ENCODE assay signal across 28 mouse cellular contexts in the genomic region with DNA sequence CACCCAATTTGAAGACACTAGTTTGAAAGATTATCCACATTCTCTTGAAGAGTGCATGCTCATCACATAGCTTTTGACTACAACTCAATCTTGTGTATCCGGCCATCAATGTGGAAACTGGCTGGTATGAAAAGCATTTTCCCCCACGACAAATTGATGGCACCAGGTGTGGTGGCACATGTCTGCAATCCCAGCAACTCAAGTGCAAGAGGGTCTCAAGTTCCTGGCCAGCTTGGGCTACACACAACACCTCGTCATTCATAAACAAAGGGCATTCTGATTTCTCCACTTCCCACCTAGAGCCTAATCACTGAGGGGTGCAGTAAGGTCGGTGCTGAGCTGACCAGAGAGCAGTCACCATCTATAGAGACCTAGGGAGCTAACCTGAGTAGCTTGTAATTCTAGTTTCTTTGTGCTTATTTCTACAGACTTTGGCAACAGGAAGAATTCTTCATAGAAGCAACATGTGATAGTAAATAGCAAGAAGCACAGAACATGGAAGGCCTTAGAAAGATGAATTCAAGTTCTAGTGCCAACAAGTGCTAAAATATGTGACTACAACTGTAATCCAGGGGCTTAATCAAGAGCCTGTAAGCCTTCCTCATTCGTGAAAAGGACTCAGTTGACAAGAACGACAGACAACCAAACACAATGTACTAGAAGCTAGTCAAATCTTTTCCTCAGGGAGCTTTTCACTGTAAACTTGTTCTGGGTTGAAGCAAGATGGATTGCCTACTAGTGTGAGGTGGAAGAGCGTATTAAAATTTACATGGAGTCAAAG. TPM values are rescaled to one million over a fixed set of nuclear protein-coding genes. Genes with fewer than 3 reads are reported as not detected.
DNase-seq lines count a peak whose midpoint lies in the region; ATAC-seq and TF ChIP-seq lines count a peak whose summit lies in the region.
"Had no signal": no experiment of that assay in that cellular context is flagged by ENCODE, and none has a peak within 500 bp of the region (broad histone marks: within the 10 kb centered on the region; RNA-seq: fewer than 3 reads in every experiment).

No protein-coding gene starts in this region.

- DNase-seq in liver, embryonic 11.5 days (ENCODE audit: low spot score) = no peak
- DNase-seq in MEL (ENCODE audit: low read depth, low spot score) = peak; percentile 29
- no peak for DNase-seq in liver, embryonic 14.5 days (ENCODE audit: low read depth in 3 of 3, low spot score in 3 of 3)
- peak; percentile 6 for DNase-seq in mesoderm, embryonic 11.5 days (ENCODE audit: low read depth, low spot score)
- no peak for DNase-seq in layer of hippocampus, postnatal 36 days
- no peak for DNase-seq in layer of hippocampus, postnatal 25 days (ENCODE audit: extremely low spot score in 1 of 2, low spot score in 1 of 2)
- no peak for DNase-seq in c-Kit-positive CD71-positive TER-119-positive erythroid progenitor cells, embryonic 14.5 days (ENCODE audit: low spot score)
- DNase-seq: adrenal gland, postnatal 14 days; cerebellum, adult 18-20 months; embryo, embryonic 11 days; gastrocnemius, adult 2 months; gastrocnemius, postnatal 25 days; heart, adult 18-20 months; heart, postnatal 14 days had no signal

- no peak for TF ChIP-seq CTCF in MEL (IDR thresholded peaks at IDR 0.05 in 2 of 3, conservative IDR thresholded peaks at IDR 0.05 in 1 of 3; ENCODE audit: control insufficient read depth in 1 of 3, insufficient read depth in 1 of 3, low read depth in 2 of 3, low read length in 3 of 3, poor library complexity in 1 of 3, severe bottlenecking in 1 of 3)
- no peak for TF ChIP-seq CTCF in liver, embryonic 14.5 days (IDR thresholded peaks at IDR 0.05; ENCODE audit: low read depth)

- H3K9ac ChIP-seq in liver, embryonic 12.5 days = peak overlapping the region; percentile 2; the same call in 1 of the 2 replicates
- no peak overlapping the region for H3K9ac ChIP-seq in liver, embryonic 11.5 days (ENCODE audit: low read depth, low read length)
- peak overlapping the region; percentile 23 for H3K9ac ChIP-seq in MEL (ENCODE audit: control insufficient read depth, low read depth, low read length, poor library complexity, severe bottlenecking)
- no peak overlapping the region for H3K9ac ChIP-seq in liver, embryonic 14.5 days (replicated peaks)
- H3K9ac ChIP-seq: embryonic facial prominence, embryonic 13.5 days; heart, embryonic 15.5 days; hindbrain, embryonic 13.5 days had no signal

- H3K27ac ChIP-seq in liver, embryonic 12.5 days = peak overlapping the region; percentile 16; the same call in 1 of the 2 replicates
- H3K27ac ChIP-seq in liver, embryonic 11.5 days (ENCODE audit: low read depth, low read length) = no peak overlapping the region
- peak overlapping the region; percentile 11 for H3K27ac ChIP-seq in MEL (ENCODE audit: control insufficient read depth, low read depth, low read length)
- H3K27ac ChIP-seq in liver, embryonic 14.5 days = no peak overlapping the region
- H3K27ac ChIP-seq: embryonic facial prominence, embryonic 13.5 days; forebrain, embryonic 10.5 days; gastrocnemius, adult 2 months; heart, embryonic 10.5 days; heart, embryonic 15.5 days; hindbrain, embryonic 13.5 days; hindbrain, postnatal 0 days had no signal

- TF ChIP-seq RAD21 in MEL (IDR thresholded peaks at IDR 0.05; ENCODE audit: low read depth, low read length) = no peak

- peaks cover 54% of the 10 kb centered on the region for H3K4me1 ChIP-seq in liver, embryonic 12.5 days
- peaks cover 24% of the 10 kb centered on the region; the same call in 1 of the 2 replicates for H3K4me1 ChIP-seq in liver, embryonic 11.5 days (replicated peaks; ENCODE audit: control insufficient read depth, insufficient read depth, low read length)
- H3K4me1 ChIP-seq in MEL (ENCODE audit: control insufficient read depth in 1 of 2, insufficient read depth in 2 of 2, low read length in 2 of 2) = peaks cover 31 to 34% of the 10 kb centered on the region in 2 experiments
- H3K4me1 ChIP-seq in liver, embryonic 14.5 days (replicated peaks; ENCODE audit: control insufficient read depth in 2 of 2, insufficient read depth in 2 of 2, low read length in 1 of 2) = peaks cover 25 to 28% of the 10 kb centered on the region in 2 experiments

- H3K9me3 ChIP-seq in liver, embryonic 12.5 days (replicated peaks) = no peaks in the 10 kb centered on the region
- H3K9me3 ChIP-seq in liver, embryonic 11.5 days (ENCODE audit: control insufficient read depth, low read length) = no peaks in the 10 kb centered on the region
- no peaks in the 10 kb centered on the region for H3K9me3 ChIP-seq in MEL (replicated peaks; ENCODE audit: insufficient read depth, low read length)
- no peaks in the 10 kb centered on the region for H3K9me3 ChIP-seq in liver, embryonic 14.5 days (ENCODE audit: control insufficient read depth, low read length)
- H3K9me3 ChIP-seq: embryonic facial prominence, embryonic 13.5 days; forebrain, embryonic 10.5 days; heart, embryonic 10.5 days; heart, embryonic 15.5 days; hindbrain, embryonic 13.5 days had no signal

- H3K36me3 ChIP-seq in liver, embryonic 12.5 days = peaks cover 51% of the 10 kb centered on the region
- H3K36me3 ChIP-seq in liver, embryonic 11.5 days (ENCODE audit: control insufficient read depth, insufficient read depth, low read length) = peaks cover 15% of the 10 kb centered on the region; the same call in 1 of the 2 replicates
- H3K36me3 ChIP-seq in MEL (ENCODE audit: control insufficient read depth in 1 of 2, insufficient read depth in 2 of 2, low read length in 2 of 2) = peaks cover 35 to 53% of the 10 kb centered on the region in 2 experiments
- peaks cover 5% of the 10 kb centered on the region; the same call in 1 of the 2 replicates for H3K36me3 ChIP-seq in liver, embryonic 14.5 days (replicated peaks; ENCODE audit: control insufficient read depth, insufficient read depth, low read depth)
- H3K36me3 ChIP-seq: embryonic facial prominence, embryonic 13.5 days; heart, embryonic 15.5 days; hindbrain, embryonic 13.5 days had no signal

- no peaks in the 10 kb centered on the region for H3K27me3 ChIP-seq in liver, embryonic 12.5 days (replicated peaks)
- no peaks in the 10 kb centered on the region for H3K27me3 ChIP-seq in liver, embryonic 11.5 days (replicated peaks; ENCODE audit: control insufficient read depth, insufficient read depth, low read length)
- H3K27me3 ChIP-seq in MEL (ENCODE audit: control insufficient read depth in 1 of 2, insufficient read depth in 2 of 2, low read length in 2 of 2) = no peaks in the 10 kb centered on the region
- H3K27me3 ChIP-seq in liver, embryonic 14.5 days (ENCODE audit: control insufficient read depth, insufficient read depth, low read length) = no peaks in the 10 kb centered on the region
- H3K27me3 ChIP-seq: embryonic facial prominence, embryonic 13.5 days; heart, embryonic 15.5 days; hindbrain, embryonic 13.5 days; Patski had no signal

- peak overlapping the region; percentile 12; the same call in 1 of the 2 replicates for H3K4me2 ChIP-seq in liver, embryonic 12.5 days
- no peak overlapping the region for H3K4me2 ChIP-seq in liver, embryonic 11.5 days
- peak overlapping the region; percentile 19; the same call in 1 of the 2 replicates for H3K4me2 ChIP-seq in liver, embryonic 14.5 days (ENCODE audit: low read depth)

- no peak for TF ChIP-seq EP300 in MEL (IDR thresholded peaks at IDR 0.05; ENCODE audit: low read depth in 1 of 2, low read length in 2 of 2)
- TF ChIP-seq EP300 in liver, embryonic 14.5 days (IDR thresholded peaks at IDR 0.05; ENCODE audit: low read depth) = no peak

- H3K79me2 ChIP-seq in MEL (ENCODE audit: control insufficient read depth, insufficient read depth, low read length, poor library complexity) = peaks cover 69% of the 10 kb centered on the region

- H3K4me3 ChIP-seq in liver, embryonic 12.5 days = no peak overlapping the region
- no peak overlapping the region for H3K4me3 ChIP-seq in liver, embryonic 11.5 days (ENCODE audit: low read depth, low read length)
- no peak overlapping the region for H3K4me3 ChIP-seq in MEL (ENCODE audit: control insufficient read depth in 1 of 2, insufficient read depth in 1 of 2, low read depth in 2 of 2, low read length in 2 of 2)
- no peak overlapping the region for H3K4me3 ChIP-seq in liver, embryonic 14.5 days (ENCODE audit: insufficient read depth in 1 of 2, low read depth in 2 of 2, low read length in 2 of 2)
- H3K4me3 ChIP-seq: gastrocnemius, adult 2 months; heart, embryonic 15.5 days; hindbrain, embryonic 13.5 days had no signal

- no peak for ATAC-seq in liver, embryonic 12.5 days
- no peak for ATAC-seq in liver, embryonic 11.5 days (replicated peaks; ENCODE audit: low FRiP score)
- no peak for ATAC-seq in liver, embryonic 14.5 days (ENCODE audit: insufficient read depth)
- ATAC-seq: activated CD4-positive, CD25-positive, alpha-beta regulatory T cell, adult 4 months; CD4-positive, CD25-positive, alpha-beta regulatory T cell, adult 4 months; forebrain, embryonic 14.5 days; hindbrain, postnatal 0 days; Patski had no signal

- no peak for TF ChIP-seq POLR2A in MEL (IDR thresholded peaks at IDR 0.05; ENCODE audit: control insufficient read depth in 1 of 2, insufficient read depth in 1 of 2, low read depth in 1 of 2, low read length in 2 of 2, poor library complexity in 1 of 2)

- WGBS in liver, embryonic 12.5 days (ENCODE audit: insufficient replicate concordance) = 77% methylated on average over 7 of the region's 7 CpGs
- WGBS in liver, embryonic 11.5 days = 79% methylated on average over 7 of the region's 7 CpGs
- WGBS in liver, embryonic 14.5 days (ENCODE audit: insufficient replicate concordance) = 77% methylated on average over 7 of the region's 7 CpGs

RNA-seq across cellular contexts. Expression of a gene that starts 3.2 kb away (rescaled TPM):
- 0.49 TPM in 1 of 2 replicates, not detected in the other for polyA plus RNA-seq in liver, embryonic 12.5 days (2016; fragmentation: Nextera tagmentation; extraction: Ambion mirVana)
- polyA plus RNA-seq in liver, embryonic 11.5 days (2014; fragmentation: Nextera tagmentation; extraction: Ambion mirVana) = not detected in 2 replicates
- total RNA-seq in MEL (2012; rRNA removed) = not detected in 2 replicates
- polyA plus RNA-seq in MEL (2012; ENCODE audit: insufficient read depth in 1 of 2, insufficient read length in 2 of 2, low read depth in 1 of 2, low replicate concordance in 2 of 2, missing spikeins in 1 of 2) = not detected
- polyA plus RNA-seq in liver, embryonic 14.5 days (2012; rRNA removed) = not detected in 2 replicates
- polyA plus RNA-seq in liver, embryonic 14.5 days (2014; fragmentation: Nextera tagmentation; extraction: Ambion mirVana) = not detected in 2 replicates
- not detected for total RNA-seq in layer of hippocampus, postnatal 36 days (2021)
- not detected for total RNA-seq in layer of hippocampus, postnatal 25 days (2021)
- total RNA-seq: adrenal gland, adult 18-20 months; adrenal gland, postnatal 14 days; common myeloid progenitor, adult 5-6 weeks; gastrocnemius, adult 2 months; gastrocnemius, postnatal 25 days; heart, adult 18-20 months; heart, postnatal 14 days; hematopoietic stem cell, adult 5-6 weeks; hindbrain, postnatal 0 days had no signal
- polyA plus RNA-seq: activated CD4-positive, CD25-positive, alpha-beta regulatory T cell, adult 4 months; CD4-positive, CD25-positive, alpha-beta regulatory T cell, adult 4 months; embryonic facial prominence, embryonic 13.5 days; forebrain, embryonic 10.5 days; forebrain, embryonic 14.5 days; heart, embryonic 10.5 days; heart, embryonic 15.5 days; hindbrain, embryonic 13.5 days; hindbrain, postnatal 0 days had no signal

RNA-seq across cellular contexts. Expression of a gene that starts 31.0 kb away (rescaled TPM):
- polyA plus RNA-seq in liver, embryonic 12.5 days (2016; fragmentation: Nextera tagmentation; extraction: Ambion mirVana) = 47.6 and 54.4 TPM in 2 replicates
- polyA plus RNA-seq in liver, embryonic 11.5 days (2014; fragmentation: Nextera tagmentation; extraction: Ambion mirVana) = 46.4 and 49.1 TPM in 2 replicates
- total RNA-seq in MEL (2012; rRNA removed) = 44.6 and 46.0 TPM in 2 replicates
- polyA plus RNA-seq in MEL (2012; ENCODE audit: insufficient read depth in 1 of 2, insufficient read length in 2 of 2, low read depth in 1 of 2, low replicate concordance in 2 of 2, missing spikeins in 1 of 2) = 100 to 1,000 TPM in 1 of 2 experiments, 10 to 100 TPM in 1; 39.8 to 203 TPM
- polyA plus RNA-seq in liver, embryonic 14.5 days (2012; rRNA removed) = 9.6 and 17.7 TPM in 2 replicates
- 26.4 and 28.0 TPM in 2 replicates for polyA plus RNA-seq in liver, embryonic 14.5 days (2014; fragmentation: Nextera tagmentation; extraction: Ambion mirVana)
- 1 to 10 TPM; 1.1 to 2.3 TPM for total RNA-seq in layer of hippocampus, postnatal 36 days (2021)
- total RNA-seq in layer of hippocampus, postnatal 25 days (2021) = 1 to 10 TPM; 1.6 to 2.3 TPM

Comparison
In these comparisons a context has a peak if more than half of its experiments do, and no peak if none do; other contexts are left out.
1. H3K27ac ChIP-seq: peak in liver, embryonic 12.5 days (single experiment) and MEL (single experiment); none in liver, embryonic 11.5 days (single experiment) and liver, embryonic 14.5 days (single experiment).
2. H3K9ac ChIP-seq: peak in liver, embryonic 12.5 days (single experiment) and MEL (single experiment); none in liver, embryonic 11.5 days (single experiment) and liver, embryonic 14.5 days (single experiment).
3. DNase-seq: peak in MEL (single experiment) and mesoderm, embryonic 11.5 days (single experiment); none in liver, embryonic 11.5 days (single experiment), liver, embryonic 14.5 days (0 of 3), layer of hippocampus, postnatal 36 days (0 of 2), layer of hippocampus, postnatal 25 days (0 of 2) and c-Kit-positive CD71-positive TER-119-positive erythroid progenitor cells, embryonic 14.5 days (single experiment).